Mouse (Mus musculus) hindbrain, embryonic 10.5 days (tissue): ENCODE data around the gene Spo11. TPM values are rescaled to one million over a fixed set of nuclear protein-coding genes. Genes with fewer than 3 reads are reported as not detected.

Source experiments
- DNase-seq: peaks from one replicate; pipeline ENCODE4 v3.0.0-alpha.2; 2017; ENCODE audit warnings: low spot score
- H3K27ac ChIP-seq: fragments of 300-500 bp; sonication (generic); 2 replicates; pipeline ENCODE4 v1.5.1; 2016; ENCODE audit warnings: mild to moderate bottlenecking, moderate library complexity
- H3K27me3 ChIP-seq: fragments of 300-500 bp; sonication (generic); 2 replicates; pipeline ENCODE4 v1.6.1; 2016; ENCODE audit warnings: mild to moderate bottlenecking; ENCODE audit not compliant: poor library complexity, insufficient read depth, severe bottlenecking
- H3K36me3 ChIP-seq: fragments of 300-500 bp; sonication (generic); 2 replicates; pipeline ENCODE4 v1.6.1; 2016; ENCODE audit warnings: mild to moderate bottlenecking, moderate library complexity
- H3K4me1 ChIP-seq: fragments of 300-500 bp; sonication (generic); replicated peaks from 2 replicates; pipeline ENCODE4 v1.6.1; 2016; ENCODE audit warnings: mild to moderate bottlenecking
- H3K4me3 ChIP-seq: fragments of 300-500 bp; sonication (generic); 2 replicates; pipeline ENCODE4 v1.5.1; 2016; ENCODE audit warnings: mild to moderate bottlenecking, moderate library complexity
- H3K9me3 ChIP-seq: fragments of 300-500 bp; sonication (generic); 2 replicates; pipeline ENCODE4 v1.6.1; 2016; ENCODE audit warnings: mild to moderate bottlenecking, moderate library complexity
- WGBS: fragments of 180-500 bp; shearing (Covaris S2); methylation state at CpG from one replicate; pipeline ENCODE4 v1.1.7; 2016; 5-methylcytosine and 5-hydroxymethylcytosine counted together
- polyA plus RNA-seq: library from polyadenylated mRNA; unstranded; fragments of >200 nt; fragmentation: Nextera tagmentation; extraction: Ambion mirVana; gene quantifications from 2 replicates; pipeline ENCODE4 v1.2.1, GENCODE M21; 2016

The Spo11 gene
- polyA plus RNA-seq, 1 experiment from 2014 or later, result 0.47 TPM

DNA sequence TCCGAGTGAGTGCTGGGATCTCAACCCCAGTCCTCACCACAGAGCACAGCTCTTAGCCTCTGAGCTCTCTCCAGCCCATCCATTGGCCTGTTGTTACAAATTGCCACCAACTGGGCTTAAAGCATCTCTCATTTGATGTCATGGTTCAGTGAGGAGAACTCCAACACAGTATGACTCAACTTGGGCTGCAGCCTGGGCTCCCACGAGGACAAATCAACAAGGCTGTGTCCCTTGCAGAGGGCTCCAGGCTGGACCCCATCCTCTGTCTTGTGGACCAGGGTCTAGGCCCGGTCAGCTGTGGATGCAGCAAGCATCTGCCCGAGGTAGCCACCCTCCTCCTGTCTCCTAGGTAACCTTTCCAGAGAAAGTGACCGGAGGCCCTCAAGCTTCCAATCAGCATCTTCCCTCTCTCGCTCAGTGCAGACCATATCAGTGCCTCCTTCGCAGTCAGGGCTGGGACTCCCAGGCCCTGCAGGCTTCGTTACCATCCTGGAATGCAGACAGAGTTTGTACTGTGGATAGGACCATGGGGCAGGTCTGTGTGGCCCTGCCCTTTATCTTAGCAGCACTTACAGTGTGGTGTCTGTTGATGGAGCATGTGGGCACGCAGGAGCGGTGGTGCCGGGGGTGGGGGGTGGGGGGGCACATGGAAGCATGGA lies 65.1 kb downstream of the Spo11 start:
- no peaks in the 10 kb centered on the region for H3K9me3 ChIP-seq
- no peak for DNase-seq
- H3K36me3 ChIP-seq, result no peaks in the 10 kb centered on the region
- WGBS, result 65% methylated on average over 11 of the region's 11 CpGs
- H3K27ac ChIP-seq, result 0 out of 2 replicates have a peak overlapping the region, but pooled peaks have one; percentile 1
- peaks cover 28% of the 10 kb centered on the region for H3K4me1 ChIP-seq
- H3K27me3 ChIP-seq, result no peaks in the 10 kb centered on the region
- no peak overlapping the region for H3K4me3 ChIP-seq

Other genes starting within 250 kb of the Spo11 start
- 12.9 and 14.8 TPM in 2 replicates for gene Bmp7, start 37.4 kb upstream of the Spo11 start, polyA plus RNA-seq
- 158 and 162 TPM in 2 replicates for gene Rae1, start 22.4 kb downstream of the Spo11 start, polyA plus RNA-seq
- gene Rbm38, start 42.8 kb downstream of the Spo11 start, polyA plus RNA-seq, result 92.3 and 95.9 TPM in 2 replicates
- gene Ctcfl, start 141.8 kb downstream of the Spo11 start, polyA plus RNA-seq, result 0.04 and 0.10 TPM in 2 replicates
- gene Pck1, start 175.3 kb downstream of the Spo11 start, polyA plus RNA-seq, result not detected in 2 replicates
- 0.17 and 0.73 TPM in 2 replicates for gene Zbp1, start 241.2 kb downstream of the Spo11 start, polyA plus RNA-seq